Mouse (Mus musculus): ENCODE measurements around the gene Smtnl2. TPM values are rescaled to one million over a fixed set of nuclear protein-coding genes. Genes with fewer than 3 reads are reported as not detected.
"Not testable (repeated sequence)": the region's sequence is repeated elsewhere in the genome, so short reads cannot be mapped to it uniquely, and the experiment has no call there.

Gene Smtnl2
- polyA plus RNA-seq, 1 experiment from 2014 or later: 45.0 TPM

GRCm38 (mm10) chr11:72436756-72437650 is 25.5 kb upstream of the Smtnl2 start:
- no peak overlapping the region for H3K9ac ChIP-seq
- peak overlapping the region; percentile 53 for H3K4me2 ChIP-seq (replicated peaks)
- WGBS: 85% methylated on average over 16 of the region's 16 CpGs

DNA sequence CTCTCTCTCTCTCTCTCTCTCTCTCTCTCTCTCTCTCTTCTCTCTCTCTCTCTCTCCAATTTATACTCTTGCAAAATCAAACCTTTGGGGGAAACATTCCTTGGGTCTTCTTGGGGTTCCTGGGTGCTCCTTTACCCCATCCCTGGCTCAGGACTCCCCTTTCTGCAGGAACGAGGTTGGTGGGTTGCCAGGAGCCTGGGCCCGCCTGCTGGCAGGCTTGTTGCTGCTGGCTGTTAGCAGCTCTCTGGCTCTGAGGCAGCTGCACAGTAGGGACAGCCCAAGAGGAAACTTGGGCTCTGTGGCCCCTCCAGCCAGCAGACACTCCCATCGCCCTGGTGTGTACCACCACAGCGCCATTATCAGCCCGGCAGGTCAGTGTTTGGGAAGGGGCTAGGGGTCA is 24.8 kb upstream of the Smtnl2 start:
- Histone ChIP-seq H3K4me3 (replicated peaks) (peak overlapping the region; percentile 28; the same call in 1 of the 2 replicates), H3K9ac (no peak overlapping the region), H3K27me3 (replicated peaks) (no peaks in the 10 kb centered on the region), H3K27ac (no peak overlapping the region), H3K9me3 (no peaks in the 10 kb centered on the region), H3K4me2 (replicated peaks) (peak overlapping the region; percentile 53), H3K4me1 (replicated peaks) (peaks cover 14% of the 10 kb centered on the region; the same call in 1 of the 2 replicates), H3K36me3 (no peaks in the 10 kb centered on the region)
- ATAC-seq: no peak
- WGBS: 77% methylated on average over 5 of the region's 5 CpGs

More at GRCm38 (mm10) chr11:72436756-72437650, 25.5 kb upstream of the Smtnl2 start:
- Histone ChIP-seq H3K4me3 (replicated peaks) (no peak overlapping the region), H3K36me3 (no peaks in the 10 kb centered on the region), H3K4me1 (replicated peaks) (peaks cover 17% of the 10 kb centered on the region), H3K9me3 (no peaks in the 10 kb centered on the region), H3K27ac (no peak overlapping the region), H3K27me3 (replicated peaks) (no peaks in the 10 kb centered on the region)
- ATAC-seq: no peak

- peak overlapping the region; percentile 28 for H3K4me3 ChIP-seq (replicated peaks)
- H3K27me3 ChIP-seq (replicated peaks): no peaks in the 10 kb centered on the region
- H3K4me1 ChIP-seq (replicated peaks): peaks cover 14% of the 10 kb centered on the region; the same call in 1 of the 2 replicates
- H3K9me3 ChIP-seq: no peaks in the 10 kb centered on the region
- no peaks in the 10 kb centered on the region for H3K36me3 ChIP-seq
- H3K4me2 ChIP-seq (replicated peaks): peak overlapping the region; percentile 53
- H3K9ac ChIP-seq: 0 out of 2 replicates have a peak overlapping the region, but pooled peaks have one; percentile 20
- peak; percentile 27; the same call in 1 of the 2 replicates for ATAC-seq
- H3K27ac ChIP-seq: peak overlapping the region; percentile 82
- WGBS: 51% methylated on average over 2 of the region's 2 CpGs
These were observed 24.2 kb upstream of the Smtnl2 start for GRCm38 (mm10) chr11:72435694-72436045.

DNA sequence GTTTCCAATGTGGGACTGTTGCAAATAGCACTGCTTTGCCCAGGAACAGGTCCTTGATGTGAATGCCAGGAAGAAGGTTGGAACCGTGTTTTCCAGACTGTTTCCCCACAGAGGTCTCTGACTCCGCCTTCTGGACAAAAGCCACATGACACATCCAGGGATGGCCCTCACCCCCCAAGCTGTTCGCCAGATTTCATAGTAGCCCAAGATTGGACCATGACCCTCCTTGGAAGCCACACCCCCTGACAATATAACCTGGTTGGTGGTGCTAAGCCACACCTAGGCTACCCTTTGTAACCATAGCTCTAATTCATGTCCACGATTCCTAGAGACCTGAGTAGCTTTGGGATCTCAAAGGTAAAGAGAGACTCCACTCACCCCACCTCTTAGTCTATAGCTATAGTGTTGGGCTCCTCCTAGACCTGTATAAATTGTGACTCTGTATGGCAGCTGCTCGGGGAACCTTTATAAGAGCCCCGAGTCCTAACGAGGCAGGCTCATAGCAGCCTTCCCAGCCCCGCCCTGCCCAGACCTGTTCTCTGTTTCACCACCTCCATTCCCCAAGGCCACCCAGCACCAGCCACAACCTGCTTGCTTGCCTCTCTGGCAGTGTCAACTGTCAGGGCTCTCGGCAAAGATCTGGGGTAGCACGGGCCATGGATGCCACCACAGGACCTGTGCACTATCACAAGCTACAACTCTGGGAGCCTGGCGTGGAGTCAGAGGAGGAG is 23.6 kb upstream of the Smtnl2 start, which contains the start of gene Ggt6:
Gene Ggt6 (plus strand): TSS at position 564 of the 731 bp plus-strand sequence.
- Histone ChIP-seq H3K27ac (peak within 1 kb of the TSS; percentile 82), H3K4me2 (replicated peaks) (peak within 1 kb of the TSS; percentile 53), H3K4me1 (replicated peaks) (peaks cover 14% of the 10 kb centered on the region; the same call in 1 of the 2 replicates), H3K27me3 (replicated peaks) (no peaks in the 10 kb centered on the region), H3K36me3 (no peaks in the 10 kb centered on the region), H3K9me3 (no peaks in the 10 kb centered on the region), H3K9ac (0 out of 2 replicates have a peak within 1 kb of the TSS, but pooled peaks have one; percentile 20), H3K4me3 (replicated peaks) (peak within 1 kb of the TSS; percentile 28)
- 51% methylated on average over 11 of the region's 11 CpGs for WGBS
- ATAC-seq: peak; percentile 97

DNA sequence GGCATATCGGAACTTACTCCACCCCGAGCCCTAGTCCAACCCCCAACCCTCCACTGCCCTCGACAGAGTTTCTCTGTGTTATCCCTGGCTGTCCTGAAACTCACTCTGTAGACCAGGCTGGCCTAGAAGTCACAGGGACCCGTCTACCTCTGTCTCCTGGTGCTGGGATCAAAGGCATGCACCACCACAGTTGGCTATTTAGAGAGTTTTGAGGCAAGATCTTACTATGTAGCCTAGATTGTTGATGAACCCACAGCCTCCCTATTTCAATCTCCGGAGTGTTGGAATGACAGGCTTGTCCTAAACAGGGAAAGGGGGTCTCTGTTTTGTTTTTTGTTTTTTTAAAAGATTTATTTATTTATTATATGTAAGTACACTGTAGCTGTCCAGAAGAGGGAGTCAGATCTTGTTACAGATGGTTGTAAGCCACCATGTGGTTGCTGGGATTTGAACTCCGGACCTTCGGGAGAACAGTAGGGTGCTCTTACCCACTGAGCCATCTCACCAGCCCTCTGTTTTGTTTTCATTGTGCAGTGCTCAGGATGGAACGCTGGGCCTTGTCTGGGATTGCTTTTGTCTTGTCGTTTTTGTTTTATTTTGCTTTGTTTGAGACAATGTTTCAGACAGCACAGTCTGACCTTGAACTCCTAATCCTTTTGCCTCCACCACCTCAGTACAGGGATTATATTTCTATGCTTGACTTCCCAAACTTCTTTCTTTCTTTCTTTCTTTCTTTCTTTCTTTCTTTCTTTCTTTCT is 19.0 kb upstream of the Smtnl2 start:
- not testable (repeated sequence) for H3K9ac ChIP-seq; ATAC-seq; H3K4me3 ChIP-seq (replicated peaks); H3K4me2 ChIP-seq (replicated peaks); H3K27me3 ChIP-seq (replicated peaks); H3K4me1 ChIP-seq (replicated peaks); H3K36me3 ChIP-seq; H3K9me3 ChIP-seq; H3K27ac ChIP-seq
- 70% methylated on average over 9 of the region's 9 CpGs for WGBS

DNA sequence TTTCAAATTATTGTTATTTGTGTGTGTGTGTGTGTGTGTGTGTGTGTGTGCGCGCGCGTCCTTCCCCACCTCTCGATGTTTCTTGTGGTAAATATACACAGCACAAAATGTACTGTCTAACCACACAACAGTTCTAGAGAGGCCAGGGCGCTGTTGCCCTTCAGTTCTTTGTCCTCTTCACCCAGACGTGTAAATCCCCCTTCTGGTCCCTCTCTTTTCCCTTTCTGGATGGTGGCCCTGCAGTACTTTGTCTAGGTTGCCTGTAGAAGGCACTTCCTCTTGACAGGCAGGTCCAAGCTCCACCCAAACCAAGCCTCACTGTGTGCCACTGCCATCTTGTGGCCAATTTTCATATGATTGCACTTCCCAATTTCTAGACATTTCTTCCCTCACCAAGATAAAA is 17.8 kb upstream of the Smtnl2 start:
- Histone ChIP-seq H3K27me3 (replicated peaks) (no peaks in the 10 kb centered on the region), H3K27ac (no peak overlapping the region), H3K4me3 (replicated peaks) (no peak overlapping the region), H3K9ac (no peak overlapping the region), H3K36me3 (no peaks in the 10 kb centered on the region), H3K9me3 (no peaks in the 10 kb centered on the region), H3K4me2 (replicated peaks) (peak overlapping the region; percentile 48), H3K4me1 (replicated peaks) (no peaks in the 10 kb centered on the region)
- 50% methylated on average over 7 of the region's 7 CpGs for WGBS
- ATAC-seq: peak; percentile 70

- Histone ChIP-seq H3K36me3 (no peaks in the 10 kb centered on the region), H3K27me3 (replicated peaks) (no peaks in the 10 kb centered on the region), H3K4me1 (replicated peaks) (no peaks in the 10 kb centered on the region), H3K4me2 (replicated peaks) (peak overlapping the region; percentile 48; the same call in 1 of the 2 replicates), H3K9me3 (no peaks in the 10 kb centered on the region), H3K4me3 (replicated peaks) (no peak overlapping the region), H3K9ac (no peak overlapping the region), H3K27ac (no peak overlapping the region)
- 2% methylated on average over 5 of the region's 5 CpGs for WGBS
- peak; percentile 79 for ATAC-seq
These were observed 17.2 kb upstream of the Smtnl2 start for GRCm38 (mm10) chr11:72428694-72429093.

GRCm38 (mm10) chr11:72426884-72427283 is 15.4 kb upstream of the Smtnl2 start:
- H3K36me3 ChIP-seq: no peaks in the 10 kb centered on the region
- H3K27me3 ChIP-seq (replicated peaks): no peaks in the 10 kb centered on the region
- no peaks in the 10 kb centered on the region for H3K4me1 ChIP-seq (replicated peaks)
- ATAC-seq: no peak
- no peak overlapping the region for H3K4me2 ChIP-seq (replicated peaks)
- no peak overlapping the region for H3K27ac ChIP-seq
- H3K4me3 ChIP-seq (replicated peaks): no peak overlapping the region
- no peak overlapping the region for H3K9ac ChIP-seq
- no peaks in the 10 kb centered on the region for H3K9me3 ChIP-seq

GRCm38 (mm10) chr11:72425201-72425600 is 13.7 kb upstream of the Smtnl2 start:
- Histone ChIP-seq H3K9ac (no peak overlapping the region), H3K27ac (no peak overlapping the region), H3K4me3 (replicated peaks) (no peak overlapping the region), H3K4me2 (replicated peaks) (no peak overlapping the region), H3K36me3 (no peaks in the 10 kb centered on the region), H3K9me3 (no peaks in the 10 kb centered on the region), H3K27me3 (replicated peaks) (no peaks in the 10 kb centered on the region), H3K4me1 (replicated peaks) (no peaks in the 10 kb centered on the region)
- ATAC-seq: no peak

- no peak overlapping the region for H3K9ac ChIP-seq
- ATAC-seq: no peak
- no peak overlapping the region for H3K4me2 ChIP-seq (replicated peaks)
- 82% methylated on average over 4 of the region's 4 CpGs for WGBS
- no peaks in the 10 kb centered on the region for H3K4me1 ChIP-seq (replicated peaks)
- no peaks in the 10 kb centered on the region for H3K27me3 ChIP-seq (replicated peaks)
- H3K9me3 ChIP-seq: no peaks in the 10 kb centered on the region
- H3K27ac ChIP-seq: no peak overlapping the region
- H3K4me3 ChIP-seq (replicated peaks): no peak overlapping the region
- H3K36me3 ChIP-seq: no peaks in the 10 kb centered on the region
These were observed 12.2 kb upstream of the Smtnl2 start for GRCm38 (mm10) chr11:72423686-72424085.

- Histone ChIP-seq H3K36me3 (no peaks in the 10 kb centered on the region), H3K4me2 (replicated peaks) (no peak overlapping the region), H3K4me3 (replicated peaks) (no peak overlapping the region), H3K9ac (no peak overlapping the region), H3K27ac (no peak overlapping the region), H3K4me1 (replicated peaks) (0 out of 2 replicates have a peak, but pooled peaks cover 4% of the 10 kb centered on the region), H3K27me3 (replicated peaks) (no peaks in the 10 kb centered on the region), H3K9me3 (no peaks in the 10 kb centered on the region)
- WGBS: 88% methylated on average over 11 of the region's 11 CpGs
- no peak for ATAC-seq
These were observed 10.2 kb upstream of the Smtnl2 start for GRCm38 (mm10) chr11:72421518-72422278.
